In genomic region chr11:63704995-63705580, GRCm38 (mm10) we compare ENCODE assay signal across 34 mouse cellular contexts.
DNase-seq lines count a peak whose midpoint lies in the region; ATAC-seq and TF ChIP-seq lines count a peak whose summit lies in the region.
"Had no signal": no experiment of that assay in that cellular context is flagged by ENCODE, and none has a peak within 500 bp of the region (broad histone marks: within the 10 kb centered on the region; RNA-seq: fewer than 3 reads in every experiment).

No protein-coding gene starts in this region.

- TF ChIP-seq EP300 in CH12.LX (IDR thresholded peaks at IDR 0.05; ENCODE audit: low read length): no peak

- in situ Hi-C loops in CH12.LX (cut with MboI; ENCODE audit: low pct_ligation_motif_present, low pct_unique_long_range_greater_than_20kb, low sequenced_read_pairs): no loop called here

- TF ChIP-seq POLR2A in CH12.LX (IDR thresholded peaks at IDR 0.05; ENCODE audit: low read depth, low read length): no peak

- H3K9ac ChIP-seq in forebrain, embryonic 12.5 days: no peak overlapping the region; the same call in 1 of the 2 replicates
- no peak overlapping the region for H3K9ac ChIP-seq in forebrain, embryonic 14.5 days (ENCODE audit: low read length)
- no peak overlapping the region for H3K9ac ChIP-seq in CH12.LX (ENCODE audit: insufficient read depth, low read depth)
- no peak overlapping the region for H3K9ac ChIP-seq in embryonic facial prominence, embryonic 13.5 days
- H3K9ac ChIP-seq: heart, embryonic 12.5 days; intestine, embryonic 15.5 days; limb, embryonic 15.5 days; liver, embryonic 13.5 days had no signal

- dilution Hi-C loops in CH12.LX (cut with MboI; ENCODE audit: extremely low pct_ligation_motif_present, extremely low pct_unique_long_range_greater_than_20kb, low sequenced_read_pairs): no loop called here

- H3K4me3 ChIP-seq in forebrain, embryonic 12.5 days (replicated peaks): no peak overlapping the region
- no peak overlapping the region for H3K4me3 ChIP-seq in forebrain, embryonic 14.5 days (ENCODE audit: low read depth, low read length)
- no peak overlapping the region for H3K4me3 ChIP-seq in CH12.LX (replicated peaks in 1 of 3; ENCODE audit: low read depth in 2 of 3, low read length in 2 of 3, poor library complexity in 1 of 3)
- no peak overlapping the region for H3K4me3 ChIP-seq in embryonic facial prominence, embryonic 13.5 days
- H3K4me3 ChIP-seq: heart, adult 2 months; heart, embryonic 12.5 days; intestine, embryonic 15.5 days; limb, embryonic 15.5 days; liver, embryonic 13.5 days; megakaryocyte, embryonic 14.5 days had no signal

- H3K27ac ChIP-seq in forebrain, embryonic 12.5 days: no peak overlapping the region
- no peak overlapping the region for H3K27ac ChIP-seq in forebrain, embryonic 14.5 days (ENCODE audit: low read depth, low read length)
- H3K27ac ChIP-seq in CH12.LX (ENCODE audit: insufficient read depth, low read depth): no peak overlapping the region
- no peak overlapping the region for H3K27ac ChIP-seq in embryonic facial prominence, embryonic 13.5 days
- H3K27ac ChIP-seq: heart, adult 2 months; hindbrain, postnatal 0 days; intestine, embryonic 15.5 days; kidney, postnatal 0 days; limb, embryonic 15.5 days; liver, embryonic 13.5 days; stomach, postnatal 0 days had no signal

- peak overlapping the region; percentile 6; the same call in 1 of the 2 replicates for H3K4me2 ChIP-seq in forebrain, embryonic 12.5 days
- no peak overlapping the region for H3K4me2 ChIP-seq in forebrain, embryonic 14.5 days (ENCODE audit: low read length)
- peak overlapping the region; percentile 54 for H3K4me2 ChIP-seq in CH12.LX (ENCODE audit: insufficient read depth, low read depth, poor library complexity, severe bottlenecking)
- H3K4me2 ChIP-seq in embryonic facial prominence, embryonic 13.5 days: 0 out of 2 replicates have a peak overlapping the region, but pooled peaks have one; percentile 7
- H3K4me2 ChIP-seq: heart, embryonic 12.5 days; intestine, embryonic 15.5 days; limb, embryonic 15.5 days; liver, embryonic 13.5 days had no signal

- H3K79me2 ChIP-seq in CH12.LX (replicated peaks; ENCODE audit: control insufficient read depth, extremely low read depth, insufficient read depth, poor library complexity, severe bottlenecking): no peaks in the 10 kb centered on the region

- H3K4me1 ChIP-seq in forebrain, embryonic 12.5 days: peaks cover 31% of the 10 kb centered on the region
- peaks cover 15% of the 10 kb centered on the region for H3K4me1 ChIP-seq in forebrain, embryonic 14.5 days (ENCODE audit: control insufficient read depth, insufficient read depth, low read length)
- H3K4me1 ChIP-seq in CH12.LX (ENCODE audit: control insufficient read depth in 1 of 2, insufficient read depth in 2 of 2): no peaks in the 10 kb centered on the region
- peaks cover 18% of the 10 kb centered on the region for H3K4me1 ChIP-seq in embryonic facial prominence, embryonic 13.5 days
- H3K4me1 ChIP-seq: intestine, embryonic 15.5 days; liver, embryonic 13.5 days; megakaryocyte, embryonic 14.5 days had no signal

- no peak for TF ChIP-seq RAD21 in CH12.LX (IDR thresholded peaks at IDR 0.05; ENCODE audit: low read depth, low read length)

- peaks cover 57% of the 10 kb centered on the region for H3K27me3 ChIP-seq in forebrain, embryonic 12.5 days
- no peaks in the 10 kb centered on the region; the same call in 1 of the 2 replicates for H3K27me3 ChIP-seq in forebrain, embryonic 14.5 days (replicated peaks; ENCODE audit: control insufficient read depth, insufficient read depth, low read length)
- no peaks in the 10 kb centered on the region for H3K27me3 ChIP-seq in CH12.LX (replicated peaks)
- peaks cover 7% of the 10 kb centered on the region for H3K27me3 ChIP-seq in embryonic facial prominence, embryonic 13.5 days
- H3K27me3 ChIP-seq: intestine, embryonic 15.5 days; limb, embryonic 15.5 days; liver, embryonic 13.5 days; megakaryocyte, embryonic 14.5 days had no signal

- no peaks in the 10 kb centered on the region for H3K9me3 ChIP-seq in forebrain, embryonic 12.5 days
- H3K9me3 ChIP-seq in forebrain, embryonic 14.5 days (replicated peaks; ENCODE audit: control insufficient read depth, low read length): no peaks in the 10 kb centered on the region
- no peaks in the 10 kb centered on the region for H3K9me3 ChIP-seq in CH12.LX (replicated peaks; ENCODE audit: low read length)
- H3K9me3 ChIP-seq in embryonic facial prominence, embryonic 13.5 days: no peaks in the 10 kb centered on the region
- H3K9me3 ChIP-seq: heart, embryonic 12.5 days; intestine, embryonic 15.5 days; limb, embryonic 15.5 days; liver, embryonic 13.5 days had no signal

- TF ChIP-seq CTCF in CH12.LX (conservative IDR thresholded peaks at IDR 0.05 in 1 of 2, IDR thresholded peaks at IDR 0.05 in 1 of 2; ENCODE audit: low read depth in 2 of 2, low read length in 2 of 2): no peak

- no peaks in the 10 kb centered on the region for H3K36me3 ChIP-seq in forebrain, embryonic 12.5 days (replicated peaks)
- H3K36me3 ChIP-seq in forebrain, embryonic 14.5 days (ENCODE audit: control insufficient read depth, insufficient read depth, low read length): no peaks in the 10 kb centered on the region
- H3K36me3 ChIP-seq in CH12.LX (replicated peaks in 1 of 2; ENCODE audit: control insufficient read depth in 1 of 2, insufficient read depth in 1 of 2, low read length in 1 of 2): no peaks in the 10 kb centered on the region
- no peaks in the 10 kb centered on the region for H3K36me3 ChIP-seq in embryonic facial prominence, embryonic 13.5 days
- H3K36me3 ChIP-seq: heart, embryonic 12.5 days; intestine, embryonic 15.5 days; limb, embryonic 15.5 days; liver, embryonic 13.5 days had no signal

- 21% methylated on average over 12 of the region's 12 CpGs for WGBS in forebrain, embryonic 12.5 days
- WGBS in forebrain, embryonic 14.5 days: 24% methylated on average over 12 of the region's 12 CpGs
- WGBS in embryonic facial prominence, embryonic 13.5 days: 25% methylated on average over 12 of the region's 12 CpGs

- no peak for ATAC-seq in forebrain, embryonic 12.5 days (ENCODE audit: low FRiP score)
- ATAC-seq in forebrain, embryonic 14.5 days: no peak
- ATAC-seq in embryonic facial prominence, embryonic 13.5 days (ENCODE audit: insufficient number of reproducible peaks, insufficient read depth, low FRiP score, low TSS enrichment, low read depth): no peak
- ATAC-seq: CD4-positive, CD25-positive, alpha-beta regulatory T cell, adult 4 months; hindbrain, postnatal 0 days; intestine, embryonic 15.5 days; lung, postnatal 0 days had no signal

- no peak for DNase-seq in forebrain, embryonic 14.5 days (ENCODE audit: low spot score)
- DNase-seq in CH12.LX (ENCODE audit: extremely low read depth): no peak
- DNase-seq in embryo, embryonic 10.5 days (ENCODE audit: low spot score): peak; percentile 42
- no peak for DNase-seq in frontal cortex, adult 2 months (ENCODE audit: extremely low spot score in 1 of 2, low spot score in 1 of 2)
- DNase-seq in gastrocnemius, postnatal 4 days (ENCODE audit: low spot score in 2 of 2): no peak
- DNase-seq: adrenal gland, postnatal 25 days; cerebellum, adult 18-20 months; cerebellum, postnatal 10 days; gastrocnemius, postnatal 25 days; heart, adult 2 months; heart, postnatal 4 days; kidney, adult 8-10 months; kidney, postnatal 4 days; layer of hippocampus, postnatal 36 days; left cerebral cortex, postnatal 4 days; liver, embryonic 13.5 days; lung, adult 18-20 months; lung, postnatal 4 days; midbrain, embryonic 14.5 days; right cerebral cortex, adult 18-20 months; right cerebral cortex, postnatal 4 days; thymus, adult 18-20 months; thymus, postnatal 25 days had no signal

TF ChIP-seq in CH12.LX, 34 proteins besides CTCF, POLR2A, EP300 and RAD21:
- TF ChIP-seq CHD1 (IDR thresholded peaks at IDR 0.05; ENCODE audit: low read depth, low read length) (no peak), SIN3A (IDR thresholded peaks at IDR 0.05; ENCODE audit: low read length) (no peak), GABPA (IDR thresholded peaks at IDR 0.05; ENCODE audit: insufficient replicate concordance, low read depth, low read length) (no peak)
TF ChIP-seq in CH12.LX: peak in this region for 0.
